Mouse (Mus musculus) neutrophil, adult 83 days (primary cell): ENCODE data around the gene Olfr828. TPM values are rescaled to one million over a fixed set of nuclear protein-coding genes. Genes with fewer than 3 reads are reported as not detected.

ENCODE experiments used
- total RNA-seq, 2 experiments: library from RNA; stranded (reverse); gene quantifications; one replicate each; pipeline ENCODE4 v1.2.4; 2023

The Olfr828 gene
- not detected for total RNA-seq

DNA sequence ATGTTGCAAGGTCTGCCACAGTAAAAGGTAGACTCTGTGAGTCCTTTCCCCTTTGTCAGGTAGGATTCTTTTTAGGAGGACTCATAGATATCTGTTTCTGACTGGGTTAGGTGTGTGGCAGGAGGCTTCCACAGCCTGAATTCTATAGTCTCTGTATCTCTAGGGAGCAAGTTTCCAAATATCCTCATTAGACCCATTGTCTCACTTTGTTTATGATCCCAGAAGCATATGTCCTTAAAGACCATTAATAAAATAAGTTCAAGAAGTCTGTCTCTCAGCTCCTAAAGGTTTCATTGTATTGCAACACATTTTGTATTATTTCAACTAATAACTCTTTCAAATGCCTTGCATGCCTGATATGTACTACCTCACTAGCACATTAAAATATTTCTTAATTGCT, at the start of gene Olfr828:
Olfr828 (minus strand) TSS at position 101 of the 400 bp plus-strand sequence.

GRCm38 (mm10) chr9:18854633-18855032, 35.3 kb upstream of the Olfr828 start, which contains the start of gene Olfr829:
TSS of gene Olfr829 (plus strand) at chr9:18854933.

Other genes with a start within 250 kb of the Olfr828 start
- not detected for gene Muc16, start 145.0 kb downstream of the Olfr828 start, total RNA-seq
- gene Olfr24, start 55.5 kb downstream of the Olfr828 start, total RNA-seq = not detected
- not detected for gene Olfr829, start 35.4 kb upstream of the Olfr828 start, total RNA-seq
- not detected for gene Olfr830, start 55.2 kb upstream of the Olfr828 start, total RNA-seq
- gene Olfr832, start 117.6 kb upstream of the Olfr828 start, total RNA-seq = not detected
- gene Olfr834, start 168.5 kb upstream of the Olfr828 start, total RNA-seq = not detected
- gene Olfr835, start 213.2 kb upstream of the Olfr828 start, total RNA-seq = not detected